Mouse (Mus musculus): ENCODE data around the gene Tmem231. TPM values are rescaled to one million over a fixed set of nuclear protein-coding genes. Genes with fewer than 3 reads are reported as not detected.
"Not testable (repeated sequence)": the region's sequence is repeated elsewhere in the genome, so short reads cannot be mapped to it uniquely, and the experiment has no call there.

Tmem231 gene
- polyA plus RNA-seq, 1 experiment from 2014 or later, result 21.1 TPM

DNA sequence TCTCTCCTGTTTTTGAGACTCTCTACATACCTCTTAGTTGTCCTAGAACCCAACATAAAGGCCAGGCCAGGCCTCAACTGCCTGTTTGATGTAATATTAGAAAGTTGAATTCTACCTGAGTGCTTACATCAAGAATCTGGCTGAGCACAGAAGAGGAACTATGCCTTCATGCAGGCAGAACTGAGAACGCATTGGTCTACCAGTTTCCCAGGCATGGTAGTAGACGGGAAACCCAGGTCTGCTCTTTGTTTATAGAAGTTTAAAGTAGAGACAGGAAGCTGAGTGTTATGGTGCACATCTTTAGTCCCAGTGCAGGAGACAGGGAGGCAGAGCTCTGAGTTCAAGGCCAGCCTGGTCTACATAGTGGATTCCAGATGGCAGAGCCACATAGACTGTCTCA, 13.5 kb upstream of the Tmem231 start:
- no peak for ATAC-seq (ENCODE audit: insufficient number of reproducible peaks, insufficient read depth, low FRiP score, low TSS enrichment, low read depth)
- H3K9me3 ChIP-seq, result no peaks in the 10 kb centered on the region
- H3K4me2 ChIP-seq, result no peak overlapping the region
- peaks cover 2% of the 10 kb centered on the region for H3K4me1 ChIP-seq
- no peak overlapping the region for H3K4me3 ChIP-seq
- H3K27me3 ChIP-seq, result no peaks in the 10 kb centered on the region
- H3K36me3 ChIP-seq, result peaks cover 78% of the 10 kb centered on the region
- no peak overlapping the region for H3K9ac ChIP-seq
- H3K27ac ChIP-seq, result no peak overlapping the region
- WGBS, result 91% methylated on average over 2 of the region's 2 CpGs

DNA sequence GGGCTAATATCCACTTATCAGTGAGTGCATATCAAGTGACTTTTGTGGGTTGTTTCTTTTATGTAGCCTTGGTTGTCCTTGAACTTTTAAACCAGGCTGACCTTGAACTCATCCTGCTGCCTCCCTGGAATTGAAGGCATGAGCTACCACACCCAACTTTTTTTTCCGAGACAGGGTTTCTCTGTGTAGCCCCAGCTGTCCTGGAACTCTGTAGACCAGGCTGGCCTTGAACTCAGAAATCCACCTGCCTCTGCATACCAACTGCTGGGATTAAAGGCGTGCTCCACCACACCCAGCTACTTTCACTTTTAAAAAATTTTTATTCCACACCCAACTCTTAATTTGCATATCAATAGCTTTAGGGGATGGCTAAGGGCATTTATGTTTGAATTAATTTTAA, 9.9 kb upstream of the Tmem231 start:
- Histone ChIP-seq H3K9ac (no peak overlapping the region), H3K4me2 (no peak overlapping the region), H3K4me1 (peaks cover 20% of the 10 kb centered on the region), H3K9me3 (no peaks in the 10 kb centered on the region), H3K27me3 (no peaks in the 10 kb centered on the region), H3K4me3 (no peak overlapping the region), H3K36me3 (peaks cover 62% of the 10 kb centered on the region), H3K27ac (no peak overlapping the region)
- ATAC-seq (ENCODE audit: insufficient number of reproducible peaks, insufficient read depth, low FRiP score, low TSS enrichment, low read depth), result no peak
- WGBS, result 91% methylated on average over 2 of the region's 2 CpGs

DNA sequence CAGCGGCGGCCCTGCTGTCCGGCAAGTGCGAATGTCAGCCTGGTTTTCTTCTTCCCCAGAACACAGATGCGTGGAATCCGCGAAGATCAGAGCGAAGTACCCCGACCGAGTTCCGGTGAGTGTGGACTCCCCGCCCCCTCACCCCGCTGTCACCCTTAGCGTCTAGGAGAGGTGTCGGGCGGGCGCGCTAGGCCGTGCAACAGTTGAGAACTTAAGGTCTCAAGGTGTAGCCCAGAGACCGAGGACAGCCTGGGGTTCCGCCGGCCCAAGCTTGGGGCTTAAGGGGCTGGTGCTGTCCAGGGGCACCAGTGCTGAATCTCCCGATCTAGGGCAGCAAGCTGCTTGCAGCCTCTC, 7.4 kb upstream of the Tmem231 start:
- Histone ChIP-seq H3K27ac (peak overlapping the region; percentile 57; the same call in 1 of the 2 replicates), H3K4me1 (peaks cover 20% of the 10 kb centered on the region)

DNA sequence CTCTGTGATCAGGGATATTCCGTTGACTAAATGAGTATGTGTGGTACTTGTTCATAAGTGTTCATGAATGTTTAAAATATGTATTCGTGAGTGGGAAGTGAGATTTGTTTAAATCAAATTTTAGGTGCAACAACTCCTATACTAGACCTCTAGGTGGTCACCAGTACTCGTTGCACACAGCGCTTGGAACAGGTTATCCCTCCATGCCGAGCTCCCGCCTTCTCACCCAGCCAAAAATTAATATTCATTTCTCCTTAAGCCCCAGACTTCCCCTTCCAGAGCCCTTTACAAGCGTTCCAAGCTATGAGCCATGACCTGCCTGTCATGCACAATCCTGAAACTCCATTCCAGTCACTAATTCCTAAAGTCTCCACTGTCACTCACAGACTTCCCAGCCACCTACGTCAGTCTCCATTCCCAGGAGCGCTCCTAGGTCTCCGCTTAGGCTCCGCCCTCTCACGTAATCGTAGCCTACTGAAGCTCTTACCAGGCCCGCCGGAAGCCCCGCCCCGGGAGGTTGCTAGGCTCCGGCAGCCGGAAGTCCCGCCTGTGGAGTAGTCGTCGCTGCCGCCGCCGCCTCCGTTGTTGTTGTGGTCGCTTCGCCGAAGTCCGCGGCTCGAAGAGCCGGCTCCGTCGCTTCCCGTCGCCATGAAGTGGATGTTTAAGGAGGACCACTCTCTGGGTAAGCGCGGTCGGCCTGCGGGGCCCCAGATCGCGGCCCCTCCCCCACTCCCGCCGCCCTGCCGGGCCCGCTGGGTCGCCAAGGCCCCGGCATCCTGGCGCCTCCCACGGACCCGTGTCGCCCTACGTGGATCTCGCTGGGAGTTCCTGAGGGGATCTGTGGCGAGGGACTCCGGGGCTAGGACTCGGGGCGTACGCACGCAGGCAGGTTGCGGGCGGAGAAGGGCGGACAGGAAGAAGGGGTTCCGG, 6.8 kb upstream of the Tmem231 start, which contains the start of gene Gabarapl2:
Gabarapl2 (plus strand) TSS at position 533 of the 930 bp plus-strand sequence.
- H3K9ac ChIP-seq, result peak within 1 kb of the TSS; percentile 85
- H3K4me2 ChIP-seq, result peak within 1 kb of the TSS; percentile 95
- ATAC-seq (ENCODE audit: insufficient number of reproducible peaks, insufficient read depth, low FRiP score, low TSS enrichment, low read depth), result peak; percentile 98
- no peaks in the 10 kb centered on the region for H3K27me3 ChIP-seq
- H3K36me3 ChIP-seq, result peaks cover 34% of the 10 kb centered on the region
- H3K4me3 ChIP-seq, result peak within 1 kb of the TSS; percentile 100
- peaks cover 20% of the 10 kb centered on the region for H3K4me1 ChIP-seq
- under 1% methylated on average over 65 of the region's 65 CpGs for WGBS
- H3K9me3 ChIP-seq, result no peaks in the 10 kb centered on the region
- H3K27ac ChIP-seq, result peak within 1 kb of the TSS; percentile 58; the same call in 1 of the 2 replicates

More for the DNA sequence above, 7.4 kb upstream of the Tmem231 start:
- peaks cover 41% of the 10 kb centered on the region for H3K36me3 ChIP-seq
- WGBS, result 0% methylated on average over 23 of the region's 23 CpGs
- peak overlapping the region; percentile 95 for H3K4me2 ChIP-seq
- H3K9me3 ChIP-seq, result no peaks in the 10 kb centered on the region
- peak; percentile 17; the same call in 1 of the 2 replicates for ATAC-seq (ENCODE audit: insufficient number of reproducible peaks, insufficient read depth, low FRiP score, low TSS enrichment, low read depth)
- H3K27me3 ChIP-seq, result no peaks in the 10 kb centered on the region
- peak overlapping the region; percentile 100 for H3K4me3 ChIP-seq
- peak overlapping the region; percentile 85 for H3K9ac ChIP-seq

DNA sequence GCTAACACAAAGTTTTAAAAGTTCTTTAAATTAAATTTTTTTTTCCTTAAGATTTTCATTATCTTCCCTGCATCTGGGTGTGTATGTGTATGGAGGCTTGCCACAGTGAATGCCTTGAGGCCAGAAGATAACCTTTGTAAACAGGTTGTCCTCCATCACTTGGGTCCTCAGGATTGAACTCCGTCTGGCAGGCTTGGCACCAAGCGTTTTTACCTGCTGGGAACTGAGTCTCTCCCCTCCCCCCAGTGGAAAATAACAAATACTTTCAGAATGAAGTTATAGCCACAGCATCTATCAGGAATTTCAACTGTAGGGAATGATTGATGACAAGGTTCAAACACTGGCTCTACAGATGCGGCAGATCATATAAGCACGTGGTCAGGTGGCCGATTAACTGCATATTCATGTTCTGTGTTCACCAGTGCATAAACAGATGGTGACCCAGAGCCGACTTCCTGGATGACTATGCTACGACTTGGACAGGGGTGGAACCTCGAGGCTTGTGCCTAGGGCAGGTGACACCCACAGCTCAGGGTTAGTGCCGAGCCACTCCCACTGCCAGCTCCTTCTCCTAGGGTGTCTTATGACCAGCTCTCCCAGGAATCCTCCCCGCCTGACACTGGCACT, 5.9 kb upstream of the Tmem231 start:
- WGBS, result 12% methylated on average over 10 of the region's 10 CpGs
- Histone ChIP-seq H3K4me3 (peak overlapping the region; percentile 100), H3K9ac (peak overlapping the region; percentile 60), H3K36me3 (peaks cover 28% of the 10 kb centered on the region), H3K4me2 (peak overlapping the region; percentile 95), H3K27me3 (no peaks in the 10 kb centered on the region), H3K27ac (no peak overlapping the region), H3K9me3 (no peaks in the 10 kb centered on the region), H3K4me1 (peaks cover 20% of the 10 kb centered on the region)
- ATAC-seq (ENCODE audit: insufficient number of reproducible peaks, insufficient read depth, low FRiP score, low TSS enrichment, low read depth), result peak; percentile 45; the same call in 1 of the 2 replicates

DNA sequence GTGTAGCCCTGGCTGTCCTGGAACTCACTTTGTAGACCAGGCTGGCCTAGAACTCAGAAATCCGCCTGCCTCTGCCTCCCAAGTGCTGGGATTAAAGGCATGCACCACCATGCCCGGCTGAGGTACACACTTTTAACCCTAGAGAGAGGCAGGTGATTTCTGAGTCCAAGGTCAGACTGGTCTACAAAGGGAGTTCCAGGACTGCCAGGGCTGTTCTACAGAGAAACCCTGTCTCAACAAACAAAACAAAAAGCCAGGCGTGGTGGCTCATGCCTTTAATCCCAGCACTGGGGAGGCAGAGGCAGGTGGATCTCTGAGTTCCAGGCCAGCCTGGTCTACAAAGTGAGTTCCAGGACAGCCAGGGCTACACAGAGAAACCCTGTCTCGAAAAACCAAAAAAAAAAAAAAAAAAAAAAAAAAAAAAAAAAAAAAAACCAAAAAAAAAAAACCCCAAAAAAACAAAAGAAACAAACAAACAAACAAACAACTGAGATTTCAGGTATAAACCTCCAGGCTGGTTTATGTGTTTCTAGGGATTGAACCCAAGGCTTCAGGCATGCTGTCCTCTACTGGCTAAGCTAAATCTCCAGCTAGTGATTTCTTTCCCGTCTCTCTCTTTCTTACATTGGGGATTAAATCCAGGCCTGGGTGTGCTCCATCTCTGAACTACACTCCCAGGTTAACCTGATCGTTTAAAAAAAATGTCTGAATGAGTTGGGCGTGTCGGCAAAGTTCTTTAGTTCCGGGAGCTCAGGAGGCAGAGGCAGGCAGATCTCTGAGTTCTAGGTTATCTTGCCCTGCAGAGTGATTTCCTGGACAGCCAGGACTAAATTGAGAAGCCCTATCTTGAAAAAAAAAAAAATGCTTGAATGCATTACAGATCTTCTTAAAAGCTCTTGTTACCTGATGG, 4.7 kb upstream of the Tmem231 start:
- H3K4me3 ChIP-seq; H3K27ac ChIP-seq; H3K9me3 ChIP-seq; H3K9ac ChIP-seq; H3K4me2 ChIP-seq; H3K27me3 ChIP-seq; ATAC-seq (ENCODE audit: insufficient number of reproducible peaks, insufficient read depth, low FRiP score, low TSS enrichment, low read depth): not testable (repeated sequence)
- Histone ChIP-seq H3K4me1 (peaks cover 22% of the 10 kb centered on the region), H3K36me3 (peaks cover 15% of the 10 kb centered on the region)
- WGBS, result 81% methylated on average over 9 of the region's 9 CpGs

DNA sequence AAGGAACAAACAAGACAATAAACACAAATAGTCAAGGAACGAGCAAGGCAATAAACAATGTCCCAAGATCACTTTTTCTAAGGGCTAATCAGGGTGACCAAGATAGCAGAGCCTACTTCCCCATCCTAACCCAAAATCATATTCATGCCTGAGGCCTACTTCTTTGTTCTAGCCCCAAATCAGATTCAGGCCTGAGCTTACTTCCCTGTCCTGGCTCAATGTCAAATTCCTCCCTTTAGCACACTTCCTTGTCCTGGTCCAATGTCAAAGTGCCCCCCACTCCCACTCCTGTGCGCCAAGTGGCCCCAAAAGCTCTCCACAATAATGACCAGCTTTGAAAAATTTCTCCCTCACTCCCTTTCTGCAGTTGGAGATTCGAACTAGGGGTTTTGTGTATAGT, 3.5 kb upstream of the Tmem231 start:
- peaks cover 32% of the 10 kb centered on the region for H3K4me1 ChIP-seq
- H3K9ac ChIP-seq, result no peak overlapping the region
- no peaks in the 10 kb centered on the region for H3K27me3 ChIP-seq
- H3K4me3 ChIP-seq, result no peak overlapping the region
- no peak overlapping the region for H3K27ac ChIP-seq
- peaks cover 3% of the 10 kb centered on the region; the same call in 1 of the 2 replicates for H3K36me3 ChIP-seq
- ATAC-seq (ENCODE audit: insufficient number of reproducible peaks, insufficient read depth, low FRiP score, low TSS enrichment, low read depth), result no peak
- H3K4me2 ChIP-seq, result no peak overlapping the region
- H3K9me3 ChIP-seq, result no peaks in the 10 kb centered on the region
- 69% methylated on average over 3 of the region's 3 CpGs for WGBS

DNA sequence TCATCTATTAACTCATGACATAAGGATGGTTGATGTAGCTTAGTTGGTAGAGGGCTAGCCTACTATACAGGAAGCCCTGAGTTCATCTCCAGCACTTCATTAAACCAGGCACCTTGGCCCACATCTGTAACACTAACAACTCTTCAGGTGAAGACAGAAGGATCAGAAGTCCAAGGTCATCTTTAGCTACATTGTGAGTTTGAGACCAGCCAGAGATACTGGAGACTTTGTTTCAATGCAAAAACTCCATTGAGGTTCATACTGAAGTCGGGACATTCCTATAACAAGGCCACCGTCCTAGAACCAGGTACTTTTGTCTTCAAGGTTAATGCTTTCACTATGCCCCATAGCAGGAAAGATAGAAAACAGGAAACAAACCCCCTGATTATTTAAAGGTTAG, 520 bp upstream of the Tmem231 start:
- H3K9me3 ChIP-seq, result no peaks in the 10 kb centered on the region
- no peak overlapping the region for H3K4me3 ChIP-seq
- H3K9ac ChIP-seq, result no peak overlapping the region
- 83% methylated on average over 2 of the region's 2 CpGs for WGBS
- H3K4me2 ChIP-seq, result peak overlapping the region; percentile 96
- no peaks in the 10 kb centered on the region for H3K36me3 ChIP-seq
- H3K4me1 ChIP-seq, result peaks cover 21% of the 10 kb centered on the region
- no peak overlapping the region for H3K27ac ChIP-seq
- no peaks in the 10 kb centered on the region for H3K27me3 ChIP-seq
- ATAC-seq (ENCODE audit: insufficient number of reproducible peaks, insufficient read depth, low FRiP score, low TSS enrichment, low read depth), result no peak

DNA sequence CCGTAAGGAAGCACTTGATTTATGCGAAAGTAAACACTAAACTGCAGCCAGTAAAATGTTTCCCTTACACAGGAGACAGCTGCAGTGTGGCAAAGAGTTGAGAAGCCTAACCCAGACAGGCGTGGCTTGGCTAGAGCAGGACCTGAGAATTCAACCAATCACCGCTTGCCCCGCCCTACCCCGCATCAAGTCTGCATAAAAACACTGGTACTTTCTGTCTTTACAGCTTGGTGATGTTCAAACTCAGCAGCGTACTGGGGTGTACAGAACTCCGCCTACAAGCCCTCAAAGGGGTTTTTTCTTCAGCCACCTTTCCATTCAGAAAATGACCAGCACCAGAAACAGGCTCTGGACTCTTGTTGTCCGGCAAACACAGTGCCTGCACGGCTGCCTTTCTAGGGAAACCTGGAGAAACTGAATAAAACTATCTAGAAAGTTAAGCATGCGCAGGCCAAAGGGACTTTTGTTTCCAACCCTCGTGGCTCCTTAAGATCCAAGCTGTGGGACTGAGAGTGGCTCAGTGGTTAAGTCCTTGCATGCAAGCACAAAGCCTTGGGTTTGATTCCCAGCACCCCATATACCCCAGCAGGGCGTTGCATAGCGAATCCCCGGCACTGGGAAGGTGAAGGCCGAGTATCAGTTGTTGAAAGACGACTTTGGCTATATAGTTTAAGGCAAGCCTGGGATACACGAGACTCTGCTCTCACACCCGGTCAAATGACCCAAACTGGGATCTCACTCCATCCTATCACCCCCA, 923 bp downstream of the Tmem231 start:
- Histone ChIP-seq H3K9ac (peak overlapping the region; percentile 85), H3K27ac (peak overlapping the region; percentile 81), H3K9me3 (no peaks in the 10 kb centered on the region), H3K4me2 (peak overlapping the region; percentile 96), H3K27me3 (no peaks in the 10 kb centered on the region), H3K36me3 (no peaks in the 10 kb centered on the region), H3K4me3 (peak overlapping the region; percentile 76), H3K4me1 (peaks cover 21% of the 10 kb centered on the region)
- 31% methylated on average over 19 of the region's 19 CpGs for WGBS
- ATAC-seq (ENCODE audit: insufficient number of reproducible peaks, insufficient read depth, low FRiP score, low TSS enrichment, low read depth), result no peak

DNA sequence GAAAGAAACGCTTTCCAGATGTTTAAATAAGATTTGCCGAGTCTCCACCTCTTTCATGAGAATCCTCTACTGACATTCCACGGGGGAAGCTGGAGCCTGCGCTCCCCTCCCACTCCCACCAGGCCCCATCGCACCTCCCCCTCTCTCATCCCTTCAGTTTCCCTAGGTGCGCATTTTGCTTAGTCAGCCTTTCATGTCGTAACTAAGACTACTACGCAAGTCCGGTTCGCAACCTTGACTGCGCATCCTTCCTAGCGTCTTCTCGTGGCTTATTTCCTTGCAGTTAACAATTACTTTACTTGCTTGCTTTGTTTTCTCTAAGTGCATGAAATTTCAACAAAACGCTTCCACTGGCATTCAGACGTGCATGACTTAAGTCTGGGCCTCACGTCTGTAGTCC, 2.0 kb downstream of the Tmem231 start:
- H3K9me3 ChIP-seq, result no peaks in the 10 kb centered on the region
- H3K4me3 ChIP-seq, result no peak overlapping the region
- no peaks in the 10 kb centered on the region for H3K36me3 ChIP-seq
- peak overlapping the region; percentile 34; the same call in 1 of the 2 replicates for H3K27ac ChIP-seq
- H3K27me3 ChIP-seq, result no peaks in the 10 kb centered on the region
- peak overlapping the region; percentile 96; the same call in 1 of the 2 replicates for H3K4me2 ChIP-seq
- WGBS, result 54% methylated on average over 16 of the region's 16 CpGs
- no peak overlapping the region for H3K9ac ChIP-seq
- no peak for ATAC-seq (ENCODE audit: insufficient number of reproducible peaks, insufficient read depth, low FRiP score, low TSS enrichment, low read depth)
- peaks cover 21% of the 10 kb centered on the region for H3K4me1 ChIP-seq

Measured in embryonic facial prominence, embryonic 13.5 days (tissue).